Mouse (Mus musculus) gastrocnemius, adult 18-20 months (tissue): Measurements from ENCODE around the gene Tax1bp3. TPM values are rescaled to one million over a fixed set of nuclear protein-coding genes. Genes with fewer than 3 reads are reported as not detected.

Experiments
- DNase-seq: peaks from one replicate; pipeline ENCODE4 v3.0.0; 2021; ENCODE audit warnings: low spot score
- total RNA-seq, 2 experiments: library from RNA; stranded (reverse); gene quantifications; 2 replicates each; pipeline ENCODE4 v1.2.3; 2021

Gene Tax1bp3
- total RNA-seq, 2 experiments from 2014 or later = 7.8 to 12.0 TPM

DNA sequence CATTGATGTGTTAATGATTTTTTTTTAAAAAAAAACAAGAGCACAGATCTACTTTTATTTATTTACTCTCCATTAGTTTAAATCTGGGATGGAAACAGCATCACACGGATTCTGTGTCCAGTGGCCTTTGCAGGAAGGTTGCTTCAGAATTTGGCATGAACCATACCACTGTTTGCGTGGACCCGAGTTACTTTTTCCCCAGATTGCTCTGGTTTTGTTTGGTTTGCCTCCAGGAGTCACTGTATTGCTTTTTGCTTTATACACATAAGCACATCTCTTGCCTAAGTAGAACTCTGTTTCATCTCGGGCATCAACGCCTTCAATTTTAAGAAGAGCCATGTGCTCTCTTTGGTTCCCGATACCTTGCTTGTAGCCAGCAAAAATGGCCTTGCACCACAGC, 49.0 kb downstream of the Tax1bp3 start:
- DNase-seq = no peak

DNA sequence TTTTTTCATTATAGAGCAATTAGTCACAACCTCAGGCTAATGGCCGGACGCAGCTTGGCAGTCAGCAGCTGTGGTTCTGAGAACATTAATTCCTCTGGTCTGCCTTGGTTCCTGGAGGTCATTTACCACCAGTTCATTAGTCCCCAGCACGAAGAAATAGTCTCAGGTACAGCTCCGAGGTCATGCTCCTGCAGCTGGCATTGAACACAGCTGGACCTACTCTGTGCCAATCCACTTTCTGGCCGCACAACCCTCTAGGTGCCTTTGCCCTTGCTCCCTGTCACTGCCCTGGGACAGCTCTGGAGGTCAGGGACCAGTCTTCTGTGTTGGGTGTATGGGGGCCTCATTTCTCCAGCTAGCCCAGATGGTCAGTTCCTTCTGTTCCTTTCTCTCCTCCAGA, 52.0 kb downstream of the Tax1bp3 start:
- DNase-seq = no peak

DNA sequence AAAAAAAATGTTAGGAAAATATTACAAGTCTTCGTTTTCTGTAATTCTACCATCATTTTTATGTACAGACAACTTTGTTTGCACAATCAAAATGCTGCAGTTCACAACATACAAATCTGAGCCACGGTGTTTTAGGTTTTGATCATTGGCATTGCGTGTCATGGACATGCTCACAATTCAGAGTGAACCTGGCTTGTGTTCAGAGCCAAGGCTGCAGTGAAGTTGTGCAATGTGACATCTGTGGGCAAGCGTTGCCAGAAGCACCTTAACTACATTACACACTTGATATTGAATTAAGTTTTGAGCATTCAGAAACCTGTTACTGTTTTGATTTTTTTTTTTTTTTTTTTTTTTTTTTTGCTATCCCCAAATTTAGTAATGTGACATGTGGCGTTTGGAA, 53.2 kb downstream of the Tax1bp3 start:
- DNase-seq = no peak

DNA sequence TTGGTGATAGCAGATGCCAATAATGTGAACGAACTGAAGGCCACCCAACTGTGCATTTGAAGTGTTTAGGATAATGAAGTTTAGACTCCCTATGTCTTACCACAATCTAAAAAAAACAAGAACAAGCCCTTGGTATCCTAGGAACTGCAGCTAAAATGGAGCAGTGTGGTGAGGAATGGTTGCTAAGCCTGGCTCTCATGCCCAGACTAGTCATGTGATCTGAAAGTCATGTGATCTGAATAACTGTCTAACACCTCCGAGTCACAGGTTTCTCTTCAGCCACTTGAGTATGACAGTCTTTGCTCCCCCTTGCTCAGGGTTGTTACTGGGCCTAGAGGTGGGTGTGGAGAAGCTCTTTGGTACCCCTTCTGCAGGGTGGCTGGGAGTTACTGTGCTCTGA, 55.6 kb downstream of the Tax1bp3 start:
- DNase-seq = no peak

Other genes with a start within 250 kb of the Tax1bp3 start
- gene Atp2a3, start 215.9 kb upstream of the Tax1bp3 start, total RNA-seq = 1 to 10 TPM; 4.3 to 6.0 TPM
- under 1 TPM; 0.62 to 0.78 TPM for gene P2rx1, start 178.0 kb upstream of the Tax1bp3 start, total RNA-seq
- under 1 TPM; 0.55 to 0.64 TPM for gene Camkk1, start 158.1 kb upstream of the Tax1bp3 start, total RNA-seq
- 1 to 10 TPM; 2.3 to 2.4 TPM for gene Ncbp3, start 129.3 kb upstream of the Tax1bp3 start, total RNA-seq
- under 1 TPM in 1 of 2 experiments, not detected in 1; 0.12 TPM for gene Itgae, start 86.5 kb upstream of the Tax1bp3 start, total RNA-seq
- under 1 TPM in 1 of 2 experiments, not detected in 1; 0.12 TPM for gene Haspin, start 38.8 kb upstream of the Tax1bp3 start, total RNA-seq
- gene P2rx5, start 16.7 kb upstream of the Tax1bp3 start, total RNA-seq = 1 to 10 TPM; 8.1 to 8.4 TPM
- 10 to 100 TPM; 84.7 to 88.1 TPM for gene Emc6, start within 50 bp of the Tax1bp3 start, total RNA-seq
- gene Ctns, start 22.0 kb downstream of the Tax1bp3 start, total RNA-seq = 1 to 10 TPM; 4.4 to 5.7 TPM
- gene Shpk, start 22.4 kb downstream of the Tax1bp3 start, total RNA-seq = under 1 TPM; 0.39 to 0.40 TPM
- under 1 TPM; 0.09 to 0.24 TPM for gene Trpv1, start 57.2 kb downstream of the Tax1bp3 start, total RNA-seq
- gene Trpv3, start 90.3 kb downstream of the Tax1bp3 start, total RNA-seq = not detected
- gene Aspa, start 152.5 kb downstream of the Tax1bp3 start, total RNA-seq = 1 to 10 TPM; 3.9 to 5.4 TPM
- not detected for gene Gm49340, start 152.7 kb downstream of the Tax1bp3 start, total RNA-seq
- not detected for gene Spata22, start 152.7 kb downstream of the Tax1bp3 start, total RNA-seq
- not detected for gene Olfr20, start 173.7 kb downstream of the Tax1bp3 start, total RNA-seq
- gene Olfr376, start 194.2 kb downstream of the Tax1bp3 start, total RNA-seq = not detected
- gene Olfr1, start 222.5 kb downstream of the Tax1bp3 start, total RNA-seq = not detected